Mouse (Mus musculus): ENCODE measurements around the gene Srd5a1. TPM values are rescaled to one million over a fixed set of nuclear protein-coding genes. Genes with fewer than 3 reads are reported as not detected.

Gene Srd5a1
- polyA plus RNA-seq, 1 experiment = 20.9 TPM

- no peak overlapping the region for H3K27ac ChIP-seq (ENCODE audit: insufficient read depth, low read depth, low read length)
These were observed 17.8 kb downstream of the Srd5a1 start for GRCm38 (mm10) chr13:69593453-69593852.

DNA sequence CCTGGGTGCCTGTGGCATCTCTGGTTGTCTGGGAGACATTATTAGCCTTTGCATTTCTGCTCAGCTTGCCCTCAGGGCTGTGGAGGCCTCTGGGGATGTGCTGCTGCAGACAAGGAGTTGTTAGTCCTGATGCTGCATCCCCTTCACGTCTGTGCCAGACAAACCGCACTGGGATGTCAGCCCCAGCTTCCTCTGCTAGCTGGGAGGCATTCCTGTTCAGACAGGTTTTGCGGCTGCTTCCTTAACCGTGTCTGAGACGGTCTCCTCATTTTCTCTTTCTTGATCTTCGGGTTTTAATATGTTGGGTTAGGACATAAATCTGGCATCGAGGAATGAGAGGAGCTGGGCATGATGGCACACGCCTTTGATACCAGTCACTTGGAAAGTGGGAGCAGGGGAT, 19.0 kb downstream of the Srd5a1 start:
- no peaks in the 10 kb centered on the region for H3K27me3 ChIP-seq (ENCODE audit: control insufficient read depth, insufficient read depth, low read length)
- H3K27ac ChIP-seq (ENCODE audit: insufficient read depth, low read depth, low read length) = no peak overlapping the region
- 85% methylated on average over 8 of the region's 8 CpGs for whole genome bisulfite sequencing

More at GRCm38 (mm10) chr13:69593453-69593852, 17.8 kb downstream of the Srd5a1 start:
- Histone ChIP-seq H3K4me1 (ENCODE audit: control insufficient read depth, insufficient read depth, insufficient read length, low read length) (peaks cover 2% of the 10 kb centered on the region; the same call in 1 of the 2 replicates), H3K36me3 (ENCODE audit: control insufficient read depth, insufficient read depth, low read length) (no peaks in the 10 kb centered on the region), H3K4me3 (ENCODE audit: low read depth, low read length) (no peak overlapping the region), H3K27me3 (ENCODE audit: control insufficient read depth, insufficient read depth, low read length) (no peaks in the 10 kb centered on the region)
- WGBS = 84% methylated on average over 8 of the region's 8 CpGs
- no peak for TF ChIP-seq POLR2A (IDR thresholded peaks at IDR 0.05; ENCODE audit: low read depth, low read length)
- TF ChIP-seq CTCF (IDR thresholded peaks at IDR 0.05; ENCODE audit: extremely low read depth, insufficient read length, insufficient replicate concordance, low read depth, low read length) = no peak

GRCm38 (mm10) chr13:69591338-69591737, 19.9 kb downstream of the Srd5a1 start:
- Histone ChIP-seq H3K4me1 (ENCODE audit: control insufficient read depth, insufficient read depth, insufficient read length, low read length) (peaks cover 2% of the 10 kb centered on the region; the same call in 1 of the 2 replicates), H3K27me3 (ENCODE audit: control insufficient read depth, insufficient read depth, low read length) (no peaks in the 10 kb centered on the region), H3K27ac (ENCODE audit: insufficient read depth, low read depth, low read length) (no peak overlapping the region), H3K36me3 (ENCODE audit: control insufficient read depth, insufficient read depth, low read length) (no peaks in the 10 kb centered on the region), H3K4me3 (ENCODE audit: low read depth, low read length) (no peak overlapping the region)
- TF ChIP-seq CTCF (IDR thresholded peaks at IDR 0.05; ENCODE audit: extremely low read depth, insufficient read length, insufficient replicate concordance, low read depth, low read length) (no peak), POLR2A (IDR thresholded peaks at IDR 0.05; ENCODE audit: low read depth, low read length) (no peak)
- WGBS = 75% methylated on average over 5 of the region's 5 CpGs

More for the DNA sequence above, 19.0 kb downstream of the Srd5a1 start:
- H3K4me1 ChIP-seq (ENCODE audit: control insufficient read depth, insufficient read depth, insufficient read length, low read length) = peaks cover 2% of the 10 kb centered on the region; the same call in 1 of the 2 replicates
- TF ChIP-seq POLR2A (IDR thresholded peaks at IDR 0.05; ENCODE audit: low read depth, low read length) = no peak
- TF ChIP-seq CTCF (IDR thresholded peaks at IDR 0.05; ENCODE audit: extremely low read depth, insufficient read length, insufficient replicate concordance, low read depth, low read length) = no peak
- H3K4me3 ChIP-seq (ENCODE audit: low read depth, low read length) = no peak overlapping the region
- H3K36me3 ChIP-seq (ENCODE audit: control insufficient read depth, insufficient read depth, low read length) = no peaks in the 10 kb centered on the region

DNA sequence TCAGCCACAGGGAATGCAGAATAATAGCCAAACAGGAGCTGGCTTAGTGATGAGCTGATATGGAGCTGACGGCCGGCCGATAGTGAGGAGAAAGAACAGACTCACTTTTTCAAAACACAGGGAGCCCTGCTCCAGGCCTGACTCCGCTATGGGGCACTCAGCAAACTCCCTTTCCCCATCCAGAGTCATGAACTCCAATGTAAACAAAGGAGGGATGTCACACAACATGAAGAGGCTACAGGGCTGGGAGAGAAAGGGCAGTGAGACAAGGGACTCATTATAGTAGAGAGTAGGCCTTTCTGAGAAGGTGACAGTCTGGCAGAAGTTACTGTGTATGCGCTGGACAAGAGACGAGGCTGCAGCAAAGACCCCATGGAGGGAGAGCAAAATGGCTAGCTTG, 23.0 kb downstream of the Srd5a1 start:
- peaks cover 10% of the 10 kb centered on the region; the same call in 1 of the 2 replicates for H3K4me1 ChIP-seq (ENCODE audit: control insufficient read depth, insufficient read depth, insufficient read length, low read length)
- TF ChIP-seq POLR2A (IDR thresholded peaks at IDR 0.05; ENCODE audit: low read depth, low read length) = no peak
- TF ChIP-seq CTCF (IDR thresholded peaks at IDR 0.05; ENCODE audit: extremely low read depth, insufficient read length, insufficient replicate concordance, low read depth, low read length) = no peak
- H3K27me3 ChIP-seq (ENCODE audit: control insufficient read depth, insufficient read depth, low read length) = no peaks in the 10 kb centered on the region
- H3K27ac ChIP-seq (ENCODE audit: insufficient read depth, low read depth, low read length) = no peak overlapping the region
- H3K4me3 ChIP-seq (ENCODE audit: low read depth, low read length) = no peak overlapping the region
- WGBS = 76% methylated on average over 6 of the region's 6 CpGs
- H3K36me3 ChIP-seq (ENCODE audit: control insufficient read depth, insufficient read depth, low read length) = no peaks in the 10 kb centered on the region

DNA sequence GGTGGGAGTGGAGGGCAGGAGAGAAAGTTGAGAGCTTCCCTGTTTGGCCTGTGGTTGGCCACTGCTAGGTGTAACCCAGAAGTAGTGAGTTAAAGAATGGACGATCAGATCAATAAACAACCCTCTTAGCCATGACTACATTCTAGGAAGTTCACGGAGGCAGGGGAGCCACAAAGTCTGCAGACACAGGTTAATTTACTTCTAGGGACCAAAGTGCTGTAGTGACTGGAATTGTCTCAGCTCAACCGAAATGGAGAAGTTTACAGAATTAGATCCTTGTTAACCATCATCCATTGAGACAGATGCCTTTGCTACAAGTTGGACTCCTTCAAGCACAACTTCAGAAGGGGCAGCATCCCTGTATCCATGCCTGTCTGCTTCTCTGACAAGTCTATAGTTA, 23.4 kb downstream of the Srd5a1 start:
- H3K27me3 ChIP-seq (ENCODE audit: control insufficient read depth, insufficient read depth, low read length) = no peaks in the 10 kb centered on the region
- TF ChIP-seq POLR2A (IDR thresholded peaks at IDR 0.05; ENCODE audit: low read depth, low read length) (no peak), CTCF (IDR thresholded peaks at IDR 0.05; ENCODE audit: extremely low read depth, insufficient read length, insufficient replicate concordance, low read depth, low read length) (no peak)
- 47% methylated on average over 3 of the region's 3 CpGs for WGBS

DNA sequence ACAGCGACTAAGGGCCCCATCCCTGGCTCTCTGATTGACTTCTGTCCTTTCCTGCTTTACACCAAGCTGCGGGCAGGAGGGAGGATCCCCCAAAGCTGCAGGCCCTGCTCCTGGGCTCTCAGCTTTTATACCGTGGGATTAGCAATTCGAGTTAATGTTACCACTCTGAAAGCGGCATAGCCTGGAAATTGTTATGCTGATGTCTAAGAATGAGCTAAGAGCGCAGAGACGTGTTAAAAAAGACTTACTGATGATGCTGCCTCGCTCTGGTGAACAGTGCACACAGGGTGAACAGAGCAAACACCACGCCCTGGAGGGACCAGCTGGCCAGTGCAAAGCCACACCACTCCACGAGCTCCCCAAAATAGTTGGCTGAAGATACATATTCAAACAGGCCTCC, 24.9 kb downstream of the Srd5a1 start:
- H3K36me3 ChIP-seq (ENCODE audit: control insufficient read depth, insufficient read depth, low read length) = no peaks in the 10 kb centered on the region
- H3K27ac ChIP-seq (ENCODE audit: insufficient read depth, low read depth, low read length) = no peak overlapping the region
- H3K4me1 ChIP-seq (ENCODE audit: control insufficient read depth, insufficient read depth, insufficient read length, low read length) = peaks cover 9% of the 10 kb centered on the region; the same call in 1 of the 2 replicates
- no peak for TF ChIP-seq CTCF (IDR thresholded peaks at IDR 0.05; ENCODE audit: extremely low read depth, insufficient read length, insufficient replicate concordance, low read depth, low read length)
- TF ChIP-seq POLR2A (IDR thresholded peaks at IDR 0.05; ENCODE audit: low read depth, low read length) = no peak
- H3K27me3 ChIP-seq (ENCODE audit: control insufficient read depth, insufficient read depth, low read length) = no peaks in the 10 kb centered on the region
- 64% methylated on average over 10 of the region's 10 CpGs for WGBS
- no peak overlapping the region for H3K4me3 ChIP-seq (ENCODE audit: low read depth, low read length)

More for the DNA sequence above, 23.4 kb downstream of the Srd5a1 start:
- Histone ChIP-seq H3K36me3 (ENCODE audit: control insufficient read depth, insufficient read depth, low read length) (no peaks in the 10 kb centered on the region), H3K27ac (ENCODE audit: insufficient read depth, low read depth, low read length) (no peak overlapping the region), H3K4me3 (ENCODE audit: low read depth, low read length) (no peak overlapping the region), H3K4me1 (ENCODE audit: control insufficient read depth, insufficient read depth, insufficient read length, low read length) (peaks cover 10% of the 10 kb centered on the region; the same call in 1 of the 2 replicates)

- H3K4me3 ChIP-seq (ENCODE audit: low read depth, low read length) = no peak overlapping the region
- H3K27me3 ChIP-seq (ENCODE audit: control insufficient read depth, insufficient read depth, low read length) = no peaks in the 10 kb centered on the region
- H3K36me3 ChIP-seq (ENCODE audit: control insufficient read depth, insufficient read depth, low read length) = no peaks in the 10 kb centered on the region
- WGBS = 26% methylated on average over 6 of the region's 6 CpGs
- TF ChIP-seq CTCF (IDR thresholded peaks at IDR 0.05; ENCODE audit: extremely low read depth, insufficient read length, insufficient replicate concordance, low read depth, low read length) = no peak
- no peak for TF ChIP-seq POLR2A (IDR thresholded peaks at IDR 0.05; ENCODE audit: low read depth, low read length)
- no peak overlapping the region for H3K27ac ChIP-seq (ENCODE audit: insufficient read depth, low read depth, low read length)
- peaks cover 9% of the 10 kb centered on the region; the same call in 1 of the 2 replicates for H3K4me1 ChIP-seq (ENCODE audit: control insufficient read depth, insufficient read depth, insufficient read length, low read length)
These were observed 25.4 kb downstream of the Srd5a1 start for GRCm38 (mm10) chr13:69585828-69586227.

Data from small intestine, adult 2 months (tissue).